Mouse (Mus musculus) cortical plate, adult 2 months (tissue): ENCODE data around the gene Cd37.

Experiments
- CTCF ChIP-seq: fragments of 200-500 bp; IDR thresholded peaks from 2 replicates; pipeline ENCODE4 v1.5.1; 2011; ENCODE audit warnings: mild to moderate bottlenecking, control low read depth, low read length; ENCODE audit not compliant: insufficient read depth; ENCODE audit errors: extremely low read depth
- POLR2A ChIP-seq: fragments of 200-500 bp; IDR thresholded peaks from 2 replicates; pipeline ENCODE4 v1.6.1; 2011; ENCODE audit warnings: mild to moderate bottlenecking, low read length, control low read depth; ENCODE audit not compliant: insufficient read depth; ENCODE audit errors: extremely low read depth

DNA sequence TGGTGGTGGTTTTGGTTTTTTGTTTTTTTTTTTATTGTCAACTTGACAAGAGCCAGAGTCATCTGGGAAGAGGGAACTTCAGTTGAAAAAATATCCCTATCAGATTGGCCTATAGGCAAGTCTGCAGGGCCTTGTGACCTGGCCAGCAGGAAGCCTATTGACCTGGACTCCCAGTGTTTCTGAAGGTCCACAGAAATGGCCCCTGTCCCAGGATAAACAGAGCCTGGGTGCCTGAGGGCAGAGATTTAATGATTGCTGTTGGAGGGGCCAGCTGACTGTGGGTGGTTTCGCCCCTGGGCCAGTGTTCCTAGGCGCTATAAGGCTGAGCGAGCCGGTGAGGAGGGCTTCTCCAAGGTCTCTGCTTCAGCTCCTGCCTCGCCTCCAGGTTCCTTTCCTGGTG is 25.2 kb downstream of the Cd37 start:
- TF ChIP-seq CTCF (no peak), POLR2A (no peak)
